Mouse (Mus musculus): Measurements from ENCODE around the gene Fam168a. TPM values are rescaled to one million over a fixed set of nuclear protein-coding genes. Genes with fewer than 3 reads are reported as not detected.

The Fam168a gene
- polyA plus RNA-seq, 1 experiment from 2014 or later: 118 TPM

DNA sequence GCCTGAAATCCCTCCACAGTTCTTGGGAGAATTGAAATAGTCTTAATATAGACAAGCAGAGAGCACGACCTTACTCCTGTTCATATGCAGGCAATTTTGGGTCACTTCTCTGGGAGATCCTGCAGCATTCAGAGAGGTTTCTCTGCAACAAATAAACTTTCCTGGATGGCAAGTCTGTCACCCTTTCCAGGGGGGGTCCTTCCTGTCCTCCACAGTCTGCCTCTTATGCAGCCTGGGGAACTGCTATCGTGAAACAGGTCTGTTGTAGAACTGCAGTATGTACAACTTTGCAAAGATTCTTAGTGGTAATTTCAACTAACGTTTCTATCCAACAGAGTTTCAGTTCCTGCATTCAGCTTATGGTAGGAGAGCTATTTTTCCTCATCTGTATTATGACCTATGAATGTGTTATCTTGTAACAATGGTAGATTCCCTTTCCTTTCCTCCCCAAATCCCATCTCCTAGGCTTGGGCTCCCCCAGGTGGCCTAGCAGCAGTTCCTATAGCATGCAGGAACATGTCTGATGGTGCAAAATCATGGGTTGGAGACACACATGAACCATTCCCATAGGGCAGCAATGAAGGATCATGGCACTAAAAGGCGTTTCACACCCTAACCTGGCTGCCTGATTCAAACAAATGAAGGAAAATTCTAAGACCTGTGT lies 112.1 kb downstream of the Fam168a start:
- Histone ChIP-seq H3K4me3 (replicated peaks; ENCODE audit: low read length) (no peak overlapping the region), H3K9me3 (ENCODE audit: control insufficient read depth, low read length) (no peaks in the 10 kb centered on the region), H3K27ac (ENCODE audit: low read length) (no peak overlapping the region; the same call in 1 of the 2 replicates), H3K36me3 (ENCODE audit: control insufficient read depth, insufficient read depth) (no peaks in the 10 kb centered on the region; the same call in 1 of the 2 replicates), H3K27me3 (replicated peaks; ENCODE audit: control insufficient read depth, insufficient read depth, low read length) (no peaks in the 10 kb centered on the region), H3K9ac (replicated peaks; ENCODE audit: low read depth, low read length) (no peak overlapping the region), H3K4me2 (ENCODE audit: low read length) (no peak overlapping the region), H3K4me1 (replicated peaks; ENCODE audit: control insufficient read depth, insufficient read depth, low read length) (peaks cover 21% of the 10 kb centered on the region)
- ATAC-seq: no peak
- 92% methylated on average over 4 of the region's 4 CpGs for WGBS

DNA sequence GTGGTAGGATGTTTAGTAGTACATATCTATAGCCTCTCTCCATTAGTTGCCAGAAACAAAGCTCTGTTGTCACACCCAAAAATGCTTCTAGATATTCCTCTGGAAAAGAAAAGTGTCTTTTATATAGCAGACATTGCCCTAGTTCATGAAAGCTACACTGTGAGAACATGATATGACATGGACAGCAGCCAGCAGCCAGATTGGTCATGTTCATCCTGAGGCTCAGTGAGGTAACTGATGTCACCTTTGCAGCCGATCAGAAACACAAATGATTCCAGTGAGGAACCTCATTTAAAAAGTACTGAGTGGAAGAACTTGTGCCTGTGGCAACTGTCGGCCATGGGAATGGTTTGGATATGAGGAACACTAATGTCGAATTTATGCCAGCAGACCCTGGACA lies 118.2 kb downstream of the Fam168a start:
- Histone ChIP-seq H3K4me2 (ENCODE audit: low read length) (no peak overlapping the region), H3K27me3 (replicated peaks; ENCODE audit: control insufficient read depth, insufficient read depth, low read length) (no peaks in the 10 kb centered on the region), H3K36me3 (ENCODE audit: control insufficient read depth, insufficient read depth) (peaks cover 5% of the 10 kb centered on the region; the same call in 1 of the 2 replicates), H3K9ac (replicated peaks; ENCODE audit: low read depth, low read length) (no peak overlapping the region), H3K9me3 (ENCODE audit: control insufficient read depth, low read length) (no peaks in the 10 kb centered on the region), H3K4me3 (replicated peaks; ENCODE audit: low read length) (no peak overlapping the region), H3K4me1 (replicated peaks; ENCODE audit: control insufficient read depth, insufficient read depth, low read length) (no peaks in the 10 kb centered on the region), H3K27ac (ENCODE audit: low read length) (no peak overlapping the region)
- 94% methylated on average over 3 of the region's 3 CpGs for WGBS
- no peak for ATAC-seq

DNA sequence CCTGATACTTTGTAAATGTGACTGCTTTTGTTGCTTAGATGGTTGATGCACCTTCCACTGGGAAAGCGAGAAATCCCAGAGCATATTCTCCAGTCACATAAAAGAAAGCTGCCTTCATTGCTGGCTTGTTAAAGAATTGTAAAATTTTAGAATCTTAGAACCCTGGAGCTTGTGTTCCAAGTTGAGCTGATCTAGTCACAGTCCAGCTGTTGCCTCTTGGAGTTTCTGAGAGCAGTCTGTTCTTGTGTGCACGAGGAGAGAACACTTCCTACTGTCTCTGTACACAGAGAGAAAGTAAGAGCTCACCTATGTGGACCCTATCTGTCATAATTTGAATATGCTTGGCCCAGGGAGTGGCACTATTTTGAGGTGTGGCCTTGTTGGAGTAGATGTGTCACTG lies 122.1 kb downstream of the Fam168a start:
- peaks cover 5% of the 10 kb centered on the region; the same call in 1 of the 2 replicates for H3K36me3 ChIP-seq (ENCODE audit: control insufficient read depth, insufficient read depth)
- H3K4me3 ChIP-seq (replicated peaks; ENCODE audit: low read length): no peak overlapping the region
- H3K27ac ChIP-seq (ENCODE audit: low read length): no peak overlapping the region
- WGBS: 99% methylated on average over 2 of the region's 2 CpGs
- no peaks in the 10 kb centered on the region for H3K27me3 ChIP-seq (replicated peaks; ENCODE audit: control insufficient read depth, insufficient read depth, low read length)
- no peak overlapping the region for H3K9ac ChIP-seq (replicated peaks; ENCODE audit: low read depth, low read length)
- H3K4me1 ChIP-seq (replicated peaks; ENCODE audit: control insufficient read depth, insufficient read depth, low read length): no peaks in the 10 kb centered on the region
- no peaks in the 10 kb centered on the region for H3K9me3 ChIP-seq (ENCODE audit: control insufficient read depth, low read length)
- ATAC-seq: no peak
- no peak overlapping the region for H3K4me2 ChIP-seq (ENCODE audit: low read length)

DNA sequence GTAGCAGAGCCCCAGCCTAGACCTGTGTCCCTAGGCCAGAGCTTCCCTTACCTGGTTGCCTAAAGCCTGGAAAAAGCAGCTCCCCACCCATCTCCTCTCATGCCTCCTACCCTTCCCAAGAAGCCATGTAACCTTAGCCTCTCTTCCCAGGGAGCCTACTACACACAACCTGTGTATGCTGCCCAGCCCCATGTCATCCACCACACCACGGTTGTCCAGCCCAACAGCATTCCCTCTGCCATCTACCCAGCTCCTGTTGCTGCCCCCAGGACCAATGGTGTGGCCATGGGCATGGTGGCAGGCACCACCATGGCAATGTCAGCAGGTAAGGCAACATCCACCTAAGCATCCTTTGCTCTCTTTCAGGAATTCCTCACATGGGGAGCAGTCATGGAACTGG lies 127.4 kb downstream of the Fam168a start:
- Histone ChIP-seq H3K9ac (replicated peaks; ENCODE audit: low read depth, low read length) (no peak overlapping the region), H3K4me1 (replicated peaks; ENCODE audit: control insufficient read depth, insufficient read depth, low read length) (no peaks in the 10 kb centered on the region), H3K4me3 (replicated peaks; ENCODE audit: low read length) (no peak overlapping the region), H3K36me3 (ENCODE audit: control insufficient read depth, insufficient read depth) (peaks cover 15% of the 10 kb centered on the region), H3K27me3 (replicated peaks; ENCODE audit: control insufficient read depth, insufficient read depth, low read length) (no peaks in the 10 kb centered on the region), H3K9me3 (ENCODE audit: control insufficient read depth, low read length) (no peaks in the 10 kb centered on the region), H3K4me2 (ENCODE audit: low read length) (no peak overlapping the region), H3K27ac (ENCODE audit: low read length) (no peak overlapping the region)
- whole genome bisulfite sequencing: 95% methylated on average over 1 of the region's 1 CpGs
- ATAC-seq: no peak

DNA sequence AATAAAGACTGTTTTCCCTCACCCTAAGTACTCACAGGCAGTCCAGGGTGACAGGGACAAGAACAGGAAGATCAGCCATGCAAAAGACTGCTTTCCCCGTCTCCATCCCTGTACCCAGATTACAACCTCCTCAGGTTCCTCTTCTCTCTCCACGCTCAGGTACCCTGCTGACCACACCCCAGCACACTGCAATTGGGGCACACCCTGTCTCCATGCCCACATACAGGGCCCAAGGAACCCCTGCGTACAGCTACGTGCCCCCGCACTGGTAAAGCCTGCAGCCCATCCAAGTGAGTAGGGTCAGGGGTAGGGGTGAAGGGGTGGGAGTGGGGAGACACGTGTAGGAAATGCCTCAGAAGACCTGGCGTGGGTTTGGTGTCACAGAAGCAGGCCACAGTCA lies 128.7 kb downstream of the Fam168a start:
- H3K36me3 ChIP-seq (ENCODE audit: control insufficient read depth, insufficient read depth): peaks cover 15% of the 10 kb centered on the region
- H3K27ac ChIP-seq (ENCODE audit: low read length): no peak overlapping the region
- ATAC-seq: no peak

DNA sequence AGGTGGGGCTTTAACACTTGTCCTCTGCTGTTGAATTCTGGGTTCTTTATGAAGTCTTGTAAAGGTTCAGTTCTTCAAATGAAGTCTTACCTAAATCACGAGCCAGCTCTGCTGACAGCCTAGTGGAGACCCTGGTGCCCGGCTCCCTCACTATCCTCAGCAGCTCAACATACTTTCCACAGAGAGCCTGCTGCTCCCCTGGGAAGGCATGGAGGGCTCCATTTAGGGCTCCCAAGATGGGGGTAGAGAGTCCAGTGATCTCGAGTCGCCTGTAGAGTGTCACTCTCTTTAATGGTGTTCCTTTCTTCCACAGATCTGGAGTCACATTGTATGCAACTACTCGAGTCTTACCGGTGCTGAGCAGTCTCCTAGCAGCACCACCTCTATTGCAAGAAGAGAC lies 129.3 kb downstream of the Fam168a start:
- peaks cover 15% of the 10 kb centered on the region for H3K36me3 ChIP-seq (ENCODE audit: control insufficient read depth, insufficient read depth)
- WGBS: 85% methylated on average over 6 of the region's 6 CpGs
- H3K9ac ChIP-seq (replicated peaks; ENCODE audit: low read depth, low read length): no peak overlapping the region
- H3K27me3 ChIP-seq (replicated peaks; ENCODE audit: control insufficient read depth, insufficient read depth, low read length): no peaks in the 10 kb centered on the region
- H3K4me2 ChIP-seq (ENCODE audit: low read length): no peak overlapping the region
- ATAC-seq: no peak
- no peaks in the 10 kb centered on the region for H3K9me3 ChIP-seq (ENCODE audit: control insufficient read depth, low read length)
- no peak overlapping the region for H3K27ac ChIP-seq (ENCODE audit: low read length)
- H3K4me3 ChIP-seq (replicated peaks; ENCODE audit: low read length): no peak overlapping the region
- peaks cover 3% of the 10 kb centered on the region; the same call in 1 of the 2 replicates for H3K4me1 ChIP-seq (replicated peaks; ENCODE audit: control insufficient read depth, insufficient read depth, low read length)

More for the DNA sequence above, 128.7 kb downstream of the Fam168a start:
- H3K4me2 ChIP-seq (ENCODE audit: low read length): no peak overlapping the region
- H3K9ac ChIP-seq (replicated peaks; ENCODE audit: low read depth, low read length): no peak overlapping the region
- no peaks in the 10 kb centered on the region for H3K9me3 ChIP-seq (ENCODE audit: control insufficient read depth, low read length)
- H3K4me3 ChIP-seq (replicated peaks; ENCODE audit: low read length): no peak overlapping the region
- peaks cover 3% of the 10 kb centered on the region; the same call in 1 of the 2 replicates for H3K4me1 ChIP-seq (replicated peaks; ENCODE audit: control insufficient read depth, insufficient read depth, low read length)
- WGBS: 94% methylated on average over 7 of the region's 7 CpGs
- no peaks in the 10 kb centered on the region for H3K27me3 ChIP-seq (replicated peaks; ENCODE audit: control insufficient read depth, insufficient read depth, low read length)

DNA sequence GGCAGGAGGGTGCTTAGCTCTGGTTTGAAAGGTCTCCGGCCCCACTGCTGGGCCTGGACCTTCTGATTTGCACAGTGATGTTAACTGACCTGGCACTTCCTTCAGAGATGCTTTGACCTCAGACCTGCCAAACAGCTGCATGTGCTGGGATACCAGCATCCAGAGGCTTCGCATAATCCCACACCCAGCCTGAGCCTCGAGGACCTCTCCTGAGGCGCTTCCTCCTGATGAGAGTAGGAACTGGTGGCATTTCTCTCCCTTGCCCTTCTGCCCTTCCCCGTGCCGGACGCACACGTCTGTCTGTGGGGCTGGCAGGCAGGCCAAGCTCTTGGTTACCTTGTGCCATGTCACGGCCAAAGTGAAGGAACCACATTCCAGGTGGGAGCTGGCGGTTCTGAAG lies 130.2 kb downstream of the Fam168a start:
- Histone ChIP-seq H3K4me1 (replicated peaks; ENCODE audit: control insufficient read depth, insufficient read depth, low read length) (peaks cover 3% of the 10 kb centered on the region; the same call in 1 of the 2 replicates), H3K9ac (replicated peaks; ENCODE audit: low read depth, low read length) (no peak overlapping the region), H3K36me3 (ENCODE audit: control insufficient read depth, insufficient read depth) (peaks cover 15% of the 10 kb centered on the region), H3K27me3 (replicated peaks; ENCODE audit: control insufficient read depth, insufficient read depth, low read length) (no peaks in the 10 kb centered on the region), H3K4me2 (ENCODE audit: low read length) (no peak overlapping the region), H3K9me3 (ENCODE audit: control insufficient read depth, low read length) (no peaks in the 10 kb centered on the region), H3K4me3 (replicated peaks; ENCODE audit: low read length) (no peak overlapping the region), H3K27ac (ENCODE audit: low read length) (no peak overlapping the region)
- 96% methylated on average over 10 of the region's 10 CpGs for WGBS
- ATAC-seq: no peak

DNA sequence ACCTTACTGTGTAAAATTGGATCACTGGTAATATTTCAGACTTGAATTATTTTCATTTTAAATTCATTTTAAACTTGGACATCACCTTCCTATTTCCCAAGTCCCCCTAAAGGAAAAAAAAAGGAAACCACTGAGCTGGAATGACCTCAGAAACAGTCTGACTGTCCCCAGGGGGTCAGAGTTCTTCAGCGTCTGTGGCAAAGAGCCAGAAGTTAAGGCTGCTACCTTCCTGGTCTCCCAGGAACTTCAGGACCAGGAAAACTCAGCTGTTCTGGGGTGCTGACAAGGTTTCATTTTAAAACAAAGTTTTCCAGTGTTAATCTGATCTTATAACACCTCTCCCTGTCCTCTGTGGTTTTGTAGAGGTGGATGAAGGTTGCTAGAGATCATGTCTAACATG lies 131.3 kb downstream of the Fam168a start:
- ATAC-seq: no peak
- Histone ChIP-seq H3K36me3 (ENCODE audit: control insufficient read depth, insufficient read depth) (peaks cover 15% of the 10 kb centered on the region), H3K4me3 (replicated peaks; ENCODE audit: low read length) (no peak overlapping the region), H3K27ac (ENCODE audit: low read length) (no peak overlapping the region), H3K4me2 (ENCODE audit: low read length) (no peak overlapping the region), H3K9ac (replicated peaks; ENCODE audit: low read depth, low read length) (no peak overlapping the region), H3K27me3 (replicated peaks; ENCODE audit: control insufficient read depth, insufficient read depth, low read length) (no peaks in the 10 kb centered on the region), H3K4me1 (replicated peaks; ENCODE audit: control insufficient read depth, insufficient read depth, low read length) (peaks cover 3% of the 10 kb centered on the region; the same call in 1 of the 2 replicates), H3K9me3 (ENCODE audit: control insufficient read depth, low read length) (no peaks in the 10 kb centered on the region)
- 46% methylated on average over 1 of the region's 1 CpGs for WGBS

DNA sequence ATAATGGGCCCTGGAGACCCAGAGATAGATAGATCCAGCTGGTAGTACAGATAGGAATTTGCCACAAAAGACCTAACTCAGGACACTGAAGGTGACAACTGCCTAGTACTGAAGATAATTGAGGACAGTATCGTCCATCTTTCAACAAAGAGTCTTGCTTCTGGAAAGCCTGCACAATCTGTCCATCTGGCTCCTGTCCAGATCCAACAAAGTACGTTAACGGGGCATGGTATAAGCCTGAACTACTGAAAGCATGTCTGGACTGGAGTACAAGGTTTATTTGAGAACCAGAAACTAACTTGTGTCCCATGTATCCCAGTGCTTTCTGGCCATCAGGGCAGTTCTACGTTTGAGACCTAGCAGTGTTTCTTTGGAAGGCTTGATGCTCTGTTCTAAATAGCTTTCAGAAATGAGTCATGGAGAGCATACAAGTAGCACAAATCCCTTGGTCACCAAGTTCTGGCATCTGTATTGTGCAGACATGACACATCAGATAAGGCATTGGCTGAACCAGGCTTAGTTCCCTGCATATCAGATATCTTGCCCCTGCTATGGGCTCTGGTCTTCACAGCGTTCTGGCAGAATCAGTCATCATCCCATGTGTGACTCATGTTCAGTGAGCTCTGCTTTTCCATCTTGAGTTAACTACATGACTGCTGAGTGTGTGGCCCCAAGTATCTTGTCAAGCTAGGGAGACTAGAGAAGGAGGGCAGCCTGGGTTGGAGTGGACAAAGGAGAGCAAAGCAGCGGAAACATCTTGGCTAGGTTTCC lies 133.4 kb downstream of the Fam168a start:
- Histone ChIP-seq H3K4me1 (replicated peaks; ENCODE audit: control insufficient read depth, insufficient read depth, low read length) (peaks cover 3% of the 10 kb centered on the region; the same call in 1 of the 2 replicates), H3K9me3 (ENCODE audit: control insufficient read depth, low read length) (no peaks in the 10 kb centered on the region), H3K9ac (replicated peaks; ENCODE audit: low read depth, low read length) (no peak overlapping the region), H3K27me3 (replicated peaks; ENCODE audit: control insufficient read depth, insufficient read depth, low read length) (no peaks in the 10 kb centered on the region), H3K27ac (ENCODE audit: low read length) (no peak overlapping the region), H3K4me3 (replicated peaks; ENCODE audit: low read length) (no peak overlapping the region), H3K4me2 (ENCODE audit: low read length) (no peak overlapping the region), H3K36me3 (ENCODE audit: control insufficient read depth, insufficient read depth) (peaks cover 12% of the 10 kb centered on the region)
- 62% methylated on average over 6 of the region's 6 CpGs for WGBS
- no peak for ATAC-seq
